Mouse (Mus musculus): ENCODE measurements around the gene Rnf103. TPM values are rescaled to one million over a fixed set of nuclear protein-coding genes. Genes with fewer than 3 reads are reported as not detected.
A peak's percentile ranks its signal among the peaks of the same experiment; 100 is the strongest.
"Not testable (repeated sequence)": the region's sequence is repeated elsewhere in the genome, so short reads cannot be mapped to it uniquely, and the experiment has no call there.

Gene Rnf103
- total RNA-seq (2021), result 10 to 100 TPM; 21.7 to 26.1 TPM

DNA sequence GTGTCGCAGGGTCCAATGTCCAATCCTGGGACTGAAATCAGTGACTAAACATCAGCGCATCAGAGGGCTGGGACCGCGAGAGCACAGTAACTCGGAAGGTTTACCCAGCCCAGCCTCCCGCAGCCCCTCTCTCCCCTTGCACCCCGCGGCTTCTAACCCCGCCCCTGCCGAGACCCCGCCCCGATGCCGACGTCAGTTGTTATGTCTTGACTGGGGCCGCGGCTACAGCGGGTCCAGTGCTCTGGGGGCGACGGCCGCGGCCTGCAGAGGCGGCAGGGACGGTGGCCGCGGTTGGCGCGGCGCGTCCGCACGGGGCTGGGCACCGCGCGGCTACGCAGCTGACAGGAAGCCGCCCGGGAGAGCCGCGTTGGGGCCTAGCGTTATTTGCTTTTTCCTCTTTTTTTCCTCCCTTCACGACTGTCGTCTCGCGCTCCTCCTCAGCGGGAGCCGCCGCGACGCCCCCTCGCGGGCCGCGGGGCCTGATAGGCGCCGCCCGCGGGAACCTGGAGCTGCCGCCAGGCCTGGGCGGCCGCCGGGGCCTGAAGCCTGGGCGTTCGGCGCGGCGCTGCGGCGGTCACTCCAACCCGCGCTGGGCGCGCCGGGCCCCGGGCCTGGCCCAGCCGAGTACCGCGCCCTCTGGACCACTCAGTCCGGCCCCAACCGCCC is at the start of gene Rnf103:
Gene Rnf103, plus strand, starts transcription at position 220 of the 666 bp plus-strand sequence.
- DNase-seq (ENCODE audit: low spot score), result peak; percentile 88
- intact Hi-C loops (cut with DNase I), result loop anchor here (2.0 to 10.0 kb wide), 5 partner anchors 51 to 311 kb away; partner anchors contain the start of genes Kdm3a, Krcc1 and Rmnd5a

DNA sequence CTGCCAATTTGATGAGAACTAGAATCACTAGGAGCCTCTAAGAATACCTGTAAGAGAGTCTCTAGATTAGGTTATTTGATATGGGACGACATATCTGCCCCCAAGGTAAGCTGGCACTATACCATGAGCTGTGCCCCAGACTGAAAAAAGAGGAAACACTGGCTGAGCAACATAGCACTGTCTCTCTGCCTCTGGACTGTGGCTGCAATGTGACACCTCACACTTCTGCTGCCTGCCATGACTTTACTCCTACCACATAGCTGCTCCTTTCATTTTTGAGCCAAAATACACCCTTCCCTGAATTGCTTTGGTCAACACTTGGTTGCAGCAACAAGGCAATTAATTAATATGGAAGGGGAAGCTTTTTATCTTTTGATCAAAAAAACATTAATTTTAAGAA is 48.9 kb upstream of the Rnf103 start:
- intact Hi-C loops (cut with DNase I), result no loop called here
- DNase-seq (ENCODE audit: low spot score), result no peak

DNA sequence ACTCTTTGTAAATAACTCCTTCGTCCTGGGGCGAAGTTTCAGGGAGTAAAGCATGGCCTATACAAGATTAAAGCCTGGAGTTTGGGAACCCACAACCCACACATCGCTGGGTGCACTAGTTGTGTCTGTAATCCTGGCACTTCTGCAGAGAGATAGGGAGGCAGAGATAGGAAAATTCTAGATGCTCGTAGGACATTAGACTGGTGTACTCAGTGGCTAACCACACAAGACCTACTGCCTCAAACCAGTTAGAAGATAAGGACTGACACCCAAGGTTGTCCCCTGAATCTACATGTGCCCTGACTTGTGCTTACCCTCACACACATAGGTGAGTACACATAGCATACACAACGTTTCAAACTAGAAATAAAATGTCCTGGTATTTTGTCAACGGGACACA is 48.1 kb upstream of the Rnf103 start:
- intact Hi-C loops (cut with DNase I), result no loop called here
- no peak for DNase-seq (ENCODE audit: low spot score)

DNA sequence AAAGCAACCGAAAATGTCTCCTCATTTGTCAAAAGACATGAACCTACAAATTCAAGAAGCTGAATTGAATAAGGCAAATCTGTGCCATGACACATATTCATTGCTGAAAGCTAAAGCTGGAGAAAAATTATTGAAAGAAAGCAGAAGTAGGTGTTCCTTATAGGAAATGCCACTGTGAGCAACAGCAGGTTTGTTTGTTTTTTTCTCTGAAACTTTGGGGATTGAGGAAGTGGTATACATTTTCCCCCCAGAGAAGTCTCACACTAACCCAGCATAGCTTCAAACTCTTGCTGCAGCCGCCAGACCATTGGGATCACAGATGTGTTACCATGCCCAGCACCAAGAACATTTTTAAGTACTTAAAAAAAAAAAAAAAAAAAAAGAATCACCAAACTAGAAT is 40.9 kb upstream of the Rnf103 start:
- intact Hi-C loops (cut with DNase I), result no loop called here

DNA sequence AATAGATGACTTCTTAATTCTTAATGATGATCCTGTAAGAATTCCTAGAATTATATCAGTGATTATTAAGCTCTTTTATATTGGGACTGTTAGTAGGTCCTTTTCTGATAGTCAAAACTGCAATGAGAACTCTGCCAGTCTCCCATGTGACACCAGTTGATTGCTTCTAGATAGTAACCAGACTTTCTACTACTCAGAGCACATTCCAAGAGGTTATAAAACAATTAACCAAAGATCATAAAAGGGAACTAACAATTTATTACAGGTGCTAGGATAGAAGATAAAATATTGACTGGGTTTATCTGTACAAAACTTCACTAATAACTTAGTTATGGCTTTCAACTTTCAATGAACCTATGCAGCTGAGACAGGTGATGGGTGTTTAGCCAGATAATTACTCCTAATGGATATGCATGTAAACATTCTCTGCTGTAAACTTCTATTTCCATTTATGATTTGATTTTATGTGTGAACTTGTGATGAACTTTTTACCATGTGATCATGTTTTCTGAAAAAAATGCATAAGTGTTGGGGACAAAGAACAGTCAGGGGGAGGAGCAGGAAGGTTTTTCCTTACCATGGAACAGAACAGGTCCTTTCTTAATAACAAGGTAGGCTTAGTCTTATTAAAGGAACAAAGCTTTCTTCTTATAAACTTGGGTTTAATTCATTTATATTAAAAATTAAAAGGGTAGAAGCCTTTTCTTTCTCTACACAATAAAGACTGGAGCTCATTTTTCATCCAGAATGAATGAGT is 39.5 kb upstream of the Rnf103 start:
- DNase-seq (ENCODE audit: low spot score); intact Hi-C loops (cut with DNase I): not testable (repeated sequence)

More for the DNA sequence above, 40.9 kb upstream of the Rnf103 start:
- DNase-seq (ENCODE audit: low spot score), result no peak

DNA sequence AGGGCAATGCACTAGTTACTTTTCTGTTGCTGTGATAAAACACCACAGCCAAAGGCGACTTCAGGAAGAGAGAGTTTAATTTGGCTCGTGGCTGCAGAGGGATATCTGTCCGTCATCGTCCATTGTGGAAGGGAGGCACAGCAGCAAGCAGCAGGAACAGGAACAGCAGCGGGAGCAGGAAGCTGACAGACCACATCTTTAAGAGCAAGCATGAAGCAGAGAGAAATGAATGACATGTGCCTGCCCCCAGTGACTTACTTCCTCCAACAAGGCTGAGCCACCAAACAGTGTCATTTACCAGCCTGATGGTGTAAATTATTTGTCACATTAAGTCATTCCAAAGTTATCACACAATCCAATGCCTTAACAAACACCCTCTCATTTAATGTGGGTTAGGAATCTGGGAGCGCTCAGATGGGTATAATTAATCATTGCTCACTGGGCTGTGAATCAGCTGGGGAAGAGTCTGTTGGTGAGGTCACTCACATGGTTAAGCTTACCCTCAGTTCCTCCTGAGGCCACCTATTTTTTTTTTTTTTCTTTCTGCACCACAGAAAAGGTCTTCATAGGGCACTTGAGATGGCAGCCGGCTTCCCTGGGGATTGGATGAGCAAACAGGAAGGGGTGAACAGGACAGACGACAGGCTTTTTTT is 35.6 kb upstream of the Rnf103 start:
- DNase-seq (ENCODE audit: low spot score), result no peak
- intact Hi-C loops (cut with DNase I), result no loop called here

DNA sequence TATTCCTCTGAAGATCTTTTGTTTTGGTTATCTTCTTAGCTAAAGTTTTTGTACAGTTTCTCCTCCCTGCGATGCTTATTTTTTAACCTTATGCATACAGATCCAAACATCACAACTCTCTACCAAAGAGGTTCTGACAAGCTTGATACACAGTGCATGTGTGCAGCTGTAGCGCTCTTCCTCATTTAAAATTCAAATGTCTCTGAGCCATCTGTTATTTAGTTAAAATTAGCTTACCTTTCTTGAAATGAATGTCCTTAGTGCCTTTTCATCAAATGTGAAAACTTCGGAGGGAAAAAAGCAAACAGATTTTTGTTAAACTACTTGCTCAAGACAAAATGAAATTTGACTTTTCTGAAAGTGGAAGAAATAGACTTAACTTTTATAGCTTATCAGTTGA is 28.5 kb upstream of the Rnf103 start:
- DNase-seq (ENCODE audit: low spot score), result no peak
- intact Hi-C loops (cut with DNase I), result no loop called here

DNA sequence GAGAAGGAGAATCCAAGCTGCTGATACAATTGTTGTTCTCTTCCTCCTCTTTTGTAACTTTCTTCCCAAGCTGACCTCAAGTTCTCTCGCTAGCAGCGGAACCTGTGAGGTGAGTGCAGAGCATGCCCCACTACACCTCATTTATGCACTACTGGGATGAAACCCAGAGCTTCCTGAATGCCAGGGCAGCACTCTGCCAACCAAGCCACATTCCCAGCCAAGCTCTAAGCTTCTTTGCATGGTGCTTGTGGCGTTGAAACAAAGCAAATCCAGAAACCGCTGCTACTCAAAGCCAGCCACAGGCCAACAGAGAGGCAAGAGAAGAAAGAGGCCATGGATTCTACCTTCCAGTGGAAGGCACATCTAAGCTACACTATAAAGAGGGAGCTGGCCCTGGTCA is 25.9 kb upstream of the Rnf103 start:
- intact Hi-C loops (cut with DNase I), result no loop called here
- no peak for DNase-seq (ENCODE audit: low spot score)

DNA sequence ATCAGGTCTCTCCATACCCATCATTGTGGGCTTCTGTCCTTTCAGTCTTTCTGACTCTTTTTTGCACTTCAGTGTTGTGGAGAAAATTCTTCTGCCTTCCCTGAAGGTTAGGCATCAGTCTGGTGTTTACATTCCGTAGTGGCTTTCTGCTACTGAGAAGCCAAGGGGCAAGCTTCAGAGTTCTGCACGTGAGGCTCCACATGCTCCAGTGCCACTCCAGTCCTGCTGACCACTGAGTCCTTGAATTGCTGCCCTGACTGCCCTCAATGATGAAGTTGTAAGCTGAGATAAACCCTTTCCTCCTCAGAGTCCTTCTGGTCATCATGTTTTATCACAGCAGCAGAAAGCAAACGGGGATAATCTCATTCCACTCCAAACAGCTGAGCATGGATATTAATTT is 24.4 kb upstream of the Rnf103 start:
- no peak for DNase-seq (ENCODE audit: low spot score)
- intact Hi-C loops (cut with DNase I), result no loop called here

DNA sequence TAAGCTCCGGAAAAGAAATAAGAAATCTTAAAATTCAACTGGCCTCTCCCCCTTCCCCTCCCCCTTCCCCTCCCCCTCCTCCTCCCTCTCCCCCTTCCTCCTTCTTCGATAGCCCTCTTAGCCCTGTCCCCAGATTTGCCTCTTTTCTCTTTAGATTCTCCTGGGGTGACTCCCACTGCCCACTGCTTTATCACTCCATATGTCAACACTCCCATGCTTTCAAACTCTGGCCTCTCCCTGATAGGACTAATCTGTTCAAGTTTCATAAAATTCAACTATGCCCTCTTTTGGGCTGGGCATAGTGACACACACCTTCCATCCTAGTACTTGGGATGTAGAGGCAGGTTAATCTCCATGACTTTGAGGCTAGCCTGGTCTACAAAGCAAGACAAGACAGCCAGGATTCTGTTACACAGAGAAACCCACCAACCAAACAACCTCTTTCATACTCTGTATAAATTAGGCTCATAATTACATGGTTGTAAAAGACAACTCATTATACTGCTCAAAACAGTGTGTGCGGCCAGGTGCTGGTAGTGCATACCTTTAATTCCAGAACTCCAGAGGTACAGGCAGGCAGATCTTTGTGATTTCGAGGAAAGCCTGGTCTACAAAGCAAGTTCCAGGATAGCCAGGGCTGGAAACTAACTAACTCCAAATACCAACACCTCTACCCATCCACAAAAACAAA is 21.7 kb upstream of the Rnf103 start:
- no peak for DNase-seq (ENCODE audit: low spot score)
- intact Hi-C loops (cut with DNase I), result no loop called here

DNA sequence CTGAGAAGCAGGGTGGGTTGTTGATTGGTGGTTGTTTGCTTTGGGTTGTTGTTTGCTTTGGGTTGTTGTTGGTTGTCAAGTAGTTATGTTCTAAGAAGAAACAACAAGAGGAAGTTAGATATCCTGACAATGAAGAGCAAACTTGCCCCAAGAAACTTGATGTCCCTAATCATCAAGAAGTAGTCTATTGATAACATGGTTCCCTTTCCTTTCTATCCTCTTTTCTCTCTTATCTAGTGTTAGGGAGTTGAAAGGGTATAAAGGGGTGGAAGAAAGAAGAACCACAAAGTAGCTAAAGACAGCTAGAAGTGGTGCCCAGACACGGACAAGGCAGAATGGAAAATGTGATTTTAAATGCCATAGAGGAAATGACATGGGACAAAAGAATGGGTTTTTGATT is 20.9 kb upstream of the Rnf103 start:
- intact Hi-C loops (cut with DNase I), result no loop called here

DNA sequence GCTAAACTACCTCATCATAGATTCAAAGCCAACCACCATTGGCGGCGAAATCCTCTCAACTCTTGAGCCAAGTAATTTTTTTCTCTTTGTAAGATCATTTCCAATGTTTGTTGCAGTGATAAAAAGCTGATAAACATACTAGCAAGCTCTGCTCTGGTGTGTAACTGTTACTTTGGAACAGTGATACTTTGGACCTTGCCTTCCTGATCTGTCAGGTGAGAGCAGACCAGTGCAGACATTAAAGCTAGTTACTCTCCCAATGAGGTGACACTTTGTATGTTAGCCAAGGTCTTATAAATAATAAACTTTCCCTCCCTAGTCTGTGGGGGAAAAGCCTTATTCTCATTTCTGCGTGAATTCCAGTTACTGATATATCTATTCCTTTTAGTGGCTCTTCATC is 18.1 kb upstream of the Rnf103 start:
- no peak for DNase-seq (ENCODE audit: low spot score)
- intact Hi-C loops (cut with DNase I), result no loop called here

More for the DNA sequence above, 20.9 kb upstream of the Rnf103 start:
- DNase-seq (ENCODE audit: low spot score), result no peak

DNA sequence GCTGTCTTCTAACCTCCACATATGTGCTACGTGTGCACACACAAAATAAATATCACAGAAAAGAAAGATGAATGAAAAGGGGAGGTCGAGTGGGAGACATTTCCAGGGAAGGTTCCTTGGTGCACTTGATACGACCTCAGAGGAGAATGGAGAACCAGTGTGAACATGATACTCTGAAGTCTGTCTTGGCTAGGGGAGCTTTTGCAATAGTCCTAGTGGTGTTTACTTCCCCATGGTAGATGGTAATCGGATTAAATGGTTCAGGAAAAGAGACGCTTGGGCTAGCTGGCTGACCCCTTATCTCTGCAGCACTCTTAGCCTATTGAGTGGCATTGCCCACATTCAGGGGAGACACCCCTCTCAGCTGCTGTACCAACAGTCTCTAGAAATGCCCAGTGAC is 16.9 kb upstream of the Rnf103 start:
- intact Hi-C loops (cut with DNase I), result no loop called here
- DNase-seq (ENCODE audit: low spot score), result no peak

DNA sequence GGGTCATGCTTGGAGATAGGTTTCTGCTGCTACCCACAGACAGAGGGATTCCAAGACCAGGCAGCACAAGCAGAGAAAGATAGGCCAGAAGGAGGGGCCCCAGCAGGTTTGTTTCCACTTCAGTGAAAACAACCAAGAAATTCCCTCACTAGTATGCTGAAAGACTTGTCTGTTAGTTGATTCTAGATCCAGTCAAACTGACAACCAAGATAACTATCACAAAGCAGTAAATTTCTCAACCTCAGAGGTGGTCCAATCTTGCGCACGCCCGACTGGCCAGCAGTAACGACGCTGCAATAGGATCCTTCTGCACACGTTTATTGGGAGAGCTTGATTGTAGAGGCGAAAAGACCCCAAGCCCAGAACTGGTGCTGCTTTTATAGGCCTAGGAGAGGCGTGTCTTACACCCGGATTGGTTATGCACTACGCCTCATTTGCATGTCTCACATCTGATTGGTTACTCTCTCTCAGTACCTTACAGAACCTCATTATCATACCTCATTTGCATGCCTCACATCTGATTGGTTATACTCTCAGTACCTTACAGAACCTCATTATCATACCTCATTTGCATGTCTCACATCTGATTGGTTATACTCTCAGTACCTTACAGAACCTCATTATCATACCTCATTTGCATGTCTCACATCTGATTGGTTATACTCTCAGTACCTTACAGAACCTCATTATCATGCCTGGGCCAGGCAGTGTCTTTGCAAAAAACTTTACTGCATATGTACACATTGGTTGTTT is 14.7 kb upstream of the Rnf103 start:
- intact Hi-C loops (cut with DNase I); DNase-seq (ENCODE audit: low spot score): not testable (repeated sequence)

DNA sequence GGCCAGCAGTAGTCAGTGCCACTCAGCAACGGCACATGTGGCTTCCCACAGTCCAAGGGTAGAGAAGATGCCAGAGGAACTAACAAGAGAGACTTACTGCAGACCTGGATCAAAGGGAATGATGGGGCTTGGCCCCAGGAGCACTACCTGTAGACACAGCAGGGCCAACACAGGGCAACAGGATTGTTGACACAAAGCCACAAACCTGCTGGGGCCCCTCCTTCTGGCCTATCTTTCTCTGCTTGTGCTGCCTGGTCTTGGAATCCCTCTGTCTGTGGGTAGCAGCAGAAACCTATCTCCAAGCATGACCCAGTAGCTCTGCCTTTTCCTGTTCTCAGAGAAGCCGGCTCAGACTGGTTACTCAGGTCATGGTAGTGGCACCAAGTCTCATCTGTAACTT is 14.1 kb upstream of the Rnf103 start:
- DNase-seq (ENCODE audit: low spot score); intact Hi-C loops (cut with DNase I): not testable (repeated sequence)

DNA sequence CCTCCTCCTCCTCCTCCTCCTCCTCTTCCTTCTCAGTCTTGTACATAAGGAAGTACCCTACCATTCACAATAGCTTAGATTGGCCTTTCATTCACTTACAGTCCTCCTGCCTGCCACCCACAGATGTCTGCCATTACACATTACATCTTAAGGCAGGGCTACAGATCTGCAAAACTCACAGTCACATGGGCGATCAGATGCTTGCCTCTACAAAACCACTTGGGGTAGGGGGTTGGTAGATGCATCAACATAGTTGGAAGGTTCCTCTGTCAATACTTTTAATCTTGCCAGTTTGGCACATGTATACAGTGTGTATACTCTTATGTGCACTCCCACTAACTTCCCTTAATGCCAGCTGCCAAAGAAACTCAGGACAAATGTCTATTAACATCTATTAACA is 13.6 kb upstream of the Rnf103 start:
- intact Hi-C loops (cut with DNase I), result no loop called here
- no peak for DNase-seq (ENCODE audit: low spot score)

DNA sequence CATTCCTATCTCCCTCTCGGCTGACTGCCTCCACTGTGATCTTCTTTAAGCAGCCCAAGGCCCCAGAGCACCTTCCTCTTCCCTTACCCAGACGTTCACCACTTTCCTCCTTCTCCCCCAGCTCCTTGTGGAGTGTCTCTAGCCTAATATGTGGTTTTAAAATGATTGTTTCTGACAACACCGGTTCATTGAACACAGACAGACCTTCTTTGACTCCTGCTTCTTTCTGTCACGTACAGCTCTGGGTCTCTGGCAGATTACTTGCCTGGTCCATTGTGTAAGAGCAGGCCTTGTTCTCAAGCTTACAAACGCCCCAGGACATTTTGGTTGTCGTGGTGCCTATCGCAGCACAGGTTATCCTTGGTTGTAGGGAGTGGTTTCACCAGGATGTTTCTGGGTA is 12.6 kb upstream of the Rnf103 start:
- intact Hi-C loops (cut with DNase I), result no loop called here
- DNase-seq (ENCODE audit: low spot score), result no peak

DNA sequence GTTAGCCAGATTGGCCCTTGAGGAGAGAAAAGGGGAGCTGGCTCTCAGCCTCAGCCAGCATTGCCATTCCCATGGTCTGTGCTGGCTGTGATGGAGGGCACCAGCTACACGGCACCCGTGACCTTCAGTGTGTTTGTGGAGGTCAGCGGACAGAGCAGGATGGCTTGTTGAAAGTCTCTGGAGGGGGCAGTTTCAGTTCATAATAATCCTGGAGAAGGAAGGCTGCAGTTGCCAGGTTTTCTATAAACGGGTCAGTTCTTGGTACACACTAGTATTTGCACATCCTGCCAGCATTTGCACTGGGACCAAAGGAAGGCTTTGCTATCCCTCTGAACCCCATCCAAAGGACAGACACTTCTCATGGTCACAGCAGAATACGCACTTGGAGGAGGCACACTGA is 8.4 kb upstream of the Rnf103 start:
- no peak for DNase-seq (ENCODE audit: low spot score)
- intact Hi-C loops (cut with DNase I), result no loop called here

DNA sequence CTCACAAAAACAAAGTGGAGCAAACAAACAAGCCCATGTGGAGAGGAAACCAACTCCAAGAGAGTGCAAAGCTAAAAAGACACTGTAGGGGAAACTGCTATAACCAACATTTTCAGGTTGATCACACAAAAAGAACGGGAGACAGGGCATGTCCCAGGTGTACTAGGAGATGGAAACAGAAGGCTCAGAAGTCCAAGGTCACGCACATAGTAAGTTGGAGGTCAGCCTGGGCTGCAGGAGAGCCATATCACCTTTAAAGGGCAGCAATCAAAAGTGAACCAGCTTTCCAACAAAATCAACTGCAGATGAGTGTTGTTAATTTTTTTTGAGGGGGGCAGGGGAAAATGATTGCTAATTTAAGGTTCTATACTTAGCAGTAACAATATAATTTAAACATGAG is 7.5 kb upstream of the Rnf103 start:
- no peak for DNase-seq (ENCODE audit: low spot score)
- intact Hi-C loops (cut with DNase I), result no loop called here

DNA sequence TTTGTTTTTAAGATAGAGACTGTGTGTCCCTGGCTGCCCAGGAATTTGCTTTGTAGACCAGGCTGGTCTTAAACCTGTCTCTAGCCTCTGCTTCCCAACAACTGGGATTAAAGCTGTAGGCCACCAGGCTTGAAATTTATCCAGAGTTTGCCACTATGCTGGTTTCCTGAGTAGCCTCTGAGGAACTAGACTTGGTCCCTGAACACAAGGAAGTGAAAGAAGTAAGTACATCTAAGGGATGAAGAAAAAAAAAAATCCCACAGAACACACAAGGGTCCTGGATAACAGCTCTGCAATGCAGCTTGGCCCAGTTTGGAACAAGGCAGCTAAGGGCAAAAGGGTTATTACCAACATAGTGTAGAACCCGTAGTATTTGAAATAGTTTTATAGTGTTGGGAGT is 6.8 kb upstream of the Rnf103 start:
- intact Hi-C loops (cut with DNase I), result no loop called here

More for the DNA sequence above, 6.8 kb upstream of the Rnf103 start:
- DNase-seq (ENCODE audit: low spot score), result no peak
